Mouse (Mus musculus) lung, embryonic 14.5 days (tissue): Measurements from ENCODE around the gene Nlk. TPM values are rescaled to one million over a fixed set of nuclear protein-coding genes. Genes with fewer than 3 reads are reported as not detected.

ENCODE experiments used
- ATAC-seq: fragments of 200-750 bp; cut with Nextera tagmentation; 2 replicates; pipeline ENCODE4 v1.8.0; 2017; ENCODE audit warnings: mild to moderate bottlenecking, moderate TSS enrichment, moderate library complexity; ENCODE audit not compliant: insufficient read depth
- DNase-seq: peaks from one replicate; pipeline ENCODE4 v3.0.0-alpha.2; 2015
- H3K27ac ChIP-seq: fragments of 300-500 bp; sonication (generic); 2 replicates; pipeline ENCODE4 v1.5.1; 2014; ENCODE audit warnings: low read depth, mild to moderate bottlenecking, moderate library complexity
- H3K27me3 ChIP-seq: fragments of 300-500 bp; sonication (generic); 2 replicates; pipeline ENCODE4 v1.6.1; 2014; ENCODE audit warnings: low read length, control low read depth; ENCODE audit not compliant: insufficient read depth
- H3K36me3 ChIP-seq: fragments of 300-500 bp; sonication (generic); 2 replicates; pipeline ENCODE4 v1.6.1; 2014; ENCODE audit warnings: control low read depth; ENCODE audit not compliant: insufficient read depth
- H3K4me1 ChIP-seq: fragments of 300-500 bp; sonication (generic); 2 replicates; pipeline ENCODE4 v1.6.1; 2014; ENCODE audit warnings: antibody characterized with exemption, control low read depth; ENCODE audit not compliant: insufficient read depth
- H3K4me2 ChIP-seq: fragments of 300-500 bp; sonication (generic); 2 replicates; pipeline ENCODE4 v1.6.1; 2014; ENCODE audit warnings: mild to moderate bottlenecking
- H3K4me3 ChIP-seq: fragments of 300-500 bp; sonication (generic); 2 replicates; pipeline ENCODE4 v1.5.1; 2014; ENCODE audit warnings: low read depth, low read length
- H3K9ac ChIP-seq: fragments of 300-500 bp; sonication (generic); 2 replicates; pipeline ENCODE4 v1.6.1; 2014
- H3K9me3 ChIP-seq: fragments of 300-500 bp; sonication (generic); 2 replicates; pipeline ENCODE4 v1.6.1; 2016; ENCODE audit warnings: low read depth, low read length, control low read depth
- CTCF ChIP-seq: IDR thresholded peaks from 2 replicates; pipeline ENCODE4 v1.5.1; 2016; ENCODE audit warnings: antibody characterized with exemption, low read depth
- WGBS: fragments of 180-500 bp; shearing (Covaris S2); extraction: QIAGEN DNeasy Blood & Tissue Kit; methylation state at CpG from one replicate; pipeline ENCODE4 v1.1.7; 2014; 5-methylcytosine and 5-hydroxymethylcytosine counted together
- polyA plus RNA-seq: library from polyadenylated mRNA; unstranded; fragments of >200 nt; fragmentation: Nextera tagmentation; extraction: Ambion mirVana; gene quantifications from 2 replicates; pipeline ENCODE4 v1.2.1, GENCODE M21; 2014

Gene Nlk
- polyA plus RNA-seq, 1 experiment from 2014 or later = 14.5 TPM

- DNase-seq (no peak), ATAC-seq (no peak)
- TF ChIP-seq CTCF = no peak
- H3K27me3 ChIP-seq = no peaks in the 10 kb centered on the region
- H3K9me3 ChIP-seq = no peaks in the 10 kb centered on the region
- H3K36me3 ChIP-seq = no peaks in the 10 kb centered on the region
- H3K9ac ChIP-seq = no peak overlapping the region
- no peak overlapping the region for H3K4me3 ChIP-seq
- H3K27ac ChIP-seq = no peak overlapping the region
- no peaks in the 10 kb centered on the region for H3K4me1 ChIP-seq
- H3K4me2 ChIP-seq = no peak overlapping the region
- 77% methylated on average over 2 of the region's 2 CpGs for WGBS
These were observed 11.5 kb upstream of the Nlk start for GRCm38 (mm10) chr11:78708642-78709041.

- Histone ChIP-seq H3K4me3 (no peak overlapping the region), H3K27ac (no peak overlapping the region), H3K4me1 (no peaks in the 10 kb centered on the region), H3K36me3 (no peaks in the 10 kb centered on the region), H3K9me3 (no peaks in the 10 kb centered on the region), H3K4me2 (no peak overlapping the region), H3K27me3 (no peaks in the 10 kb centered on the region), H3K9ac (no peak overlapping the region)
- peak; percentile 33 for DNase-seq
- TF ChIP-seq CTCF = no peak
- no peak for ATAC-seq
These were observed 8.9 kb upstream of the Nlk start for GRCm38 (mm10) chr11:78706026-78706425.

- H3K4me3 ChIP-seq = no peak overlapping the region
- no peaks in the 10 kb centered on the region for H3K27me3 ChIP-seq
- 64% methylated on average over 5 of the region's 5 CpGs for WGBS
- no peaks in the 10 kb centered on the region for H3K36me3 ChIP-seq
- H3K9ac ChIP-seq = no peak overlapping the region
- H3K4me1 ChIP-seq = no peaks in the 10 kb centered on the region
- no peak for ATAC-seq
- no peak for DNase-seq
- TF ChIP-seq CTCF = no peak
- H3K9me3 ChIP-seq = no peaks in the 10 kb centered on the region
- no peak overlapping the region for H3K4me2 ChIP-seq
- no peak overlapping the region for H3K27ac ChIP-seq
These were observed 5.9 kb upstream of the Nlk start for GRCm38 (mm10) chr11:78703085-78703484.

- no peak for ATAC-seq
- Histone ChIP-seq H3K4me3 (no peak overlapping the region), H3K27ac (no peak overlapping the region)
These were observed 5.1 kb upstream of the Nlk start for GRCm38 (mm10) chr11:78702319-78702718.

GRCm38 (mm10) chr11:78697753-78698171 lies 589 bp upstream of the Nlk start:
- H3K4me2 ChIP-seq = peak overlapping the region; percentile 52
- peaks cover 11% of the 10 kb centered on the region for H3K4me1 ChIP-seq
- H3K9ac ChIP-seq = no peak overlapping the region
- H3K27me3 ChIP-seq = no peaks in the 10 kb centered on the region
- no peak for TF ChIP-seq CTCF
- H3K36me3 ChIP-seq = no peaks in the 10 kb centered on the region
- ATAC-seq (peak; percentile 91), DNase-seq (peak; percentile 96)
- whole genome bisulfite sequencing = under 1% methylated on average over 12 of the region's 12 CpGs
- H3K9me3 ChIP-seq = no peaks in the 10 kb centered on the region
- no peak overlapping the region for H3K27ac ChIP-seq
- H3K4me3 ChIP-seq = peak overlapping the region; percentile 83

More at GRCm38 (mm10) chr11:78702319-78702718, 5.1 kb upstream of the Nlk start:
- H3K9me3 ChIP-seq = no peaks in the 10 kb centered on the region
- H3K27me3 ChIP-seq = no peaks in the 10 kb centered on the region
- H3K9ac ChIP-seq = no peak overlapping the region
- DNase-seq = peak; percentile 40
- 34% methylated on average over 3 of the region's 3 CpGs for WGBS
- H3K4me2 ChIP-seq = no peak overlapping the region
- H3K36me3 ChIP-seq = no peaks in the 10 kb centered on the region
- no peak for TF ChIP-seq CTCF
- H3K4me1 ChIP-seq = no peaks in the 10 kb centered on the region

GRCm38 (mm10) chr11:78694249-78694648 lies 2.9 kb downstream of the Nlk start:
- H3K27me3 ChIP-seq = no peaks in the 10 kb centered on the region
- ATAC-seq = no peak
- TF ChIP-seq CTCF = no peak
- H3K4me1 ChIP-seq = peaks cover 11% of the 10 kb centered on the region
- 63% methylated on average over 3 of the region's 3 CpGs for WGBS
- no peaks in the 10 kb centered on the region for H3K9me3 ChIP-seq
- no peak overlapping the region for H3K9ac ChIP-seq
- H3K4me3 ChIP-seq = peak overlapping the region; percentile 16; the same call in 1 of the 2 replicates
- peak overlapping the region; percentile 80 for H3K4me2 ChIP-seq
- DNase-seq = no peak
- H3K36me3 ChIP-seq = no peaks in the 10 kb centered on the region
- H3K27ac ChIP-seq = no peak overlapping the region

- no peaks in the 10 kb centered on the region for H3K27me3 ChIP-seq
- H3K4me2 ChIP-seq = no peak overlapping the region
- peaks cover 11% of the 10 kb centered on the region for H3K4me1 ChIP-seq
- no peak for TF ChIP-seq CTCF
- 94% methylated on average over 8 of the region's 8 CpGs for WGBS
- ATAC-seq = no peak
- H3K9ac ChIP-seq = no peak overlapping the region
- H3K4me3 ChIP-seq = no peak overlapping the region
- DNase-seq = no peak
- H3K9me3 ChIP-seq = no peaks in the 10 kb centered on the region
- no peaks in the 10 kb centered on the region for H3K36me3 ChIP-seq
- no peak overlapping the region for H3K27ac ChIP-seq
These were observed 3.9 kb downstream of the Nlk start for GRCm38 (mm10) chr11:78693307-78693706.

- no peak overlapping the region for H3K27ac ChIP-seq
- 62% methylated on average over 2 of the region's 2 CpGs for WGBS
- no peak overlapping the region for H3K4me3 ChIP-seq
- peaks cover 14% of the 10 kb centered on the region for H3K4me1 ChIP-seq
- no peak overlapping the region for H3K9ac ChIP-seq
- H3K27me3 ChIP-seq = no peaks in the 10 kb centered on the region
- ATAC-seq (no peak), DNase-seq (no peak)
- H3K4me2 ChIP-seq = no peak overlapping the region
- H3K9me3 ChIP-seq = no peaks in the 10 kb centered on the region
- no peaks in the 10 kb centered on the region for H3K36me3 ChIP-seq
- TF ChIP-seq CTCF = no peak
These were observed 6.0 kb downstream of the Nlk start for GRCm38 (mm10) chr11:78691201-78691600.
